Mouse (Mus musculus) left cerebral cortex, postnatal 10 days (tissue): ENCODE data around the gene Abcb4. TPM values are rescaled to one million over a fixed set of nuclear protein-coding genes. Genes with fewer than 3 reads are reported as not detected.
"Not testable (repeated sequence)": the region's sequence is repeated elsewhere in the genome, so short reads cannot be mapped to it uniquely, and the experiment has no call there.

ENCODE experiments used
- DNase-seq, 2 experiments: peaks; one replicate each; pipeline ENCODE4 v3.0.0; 2021 to 2022; ENCODE audit warnings: low spot score in 2 of 2, mixed read lengths in 1 of 2; ENCODE audit errors: extremely low spot score in 1 of 2
- intact Hi-C: fragments of 180-260 bp; cut with DNase I; formaldehyde crosslinking; loops from one replicate; pipeline ENCODE4 v1.15.1; 2025
- total RNA-seq, 2 experiments: library from RNA; stranded (reverse); gene quantifications; 2 replicates each; pipeline ENCODE4 v1.2.3; 2021

The Abcb4 gene
- 1 to 10 TPM; 3.1 to 3.5 TPM for total RNA-seq

DNA sequence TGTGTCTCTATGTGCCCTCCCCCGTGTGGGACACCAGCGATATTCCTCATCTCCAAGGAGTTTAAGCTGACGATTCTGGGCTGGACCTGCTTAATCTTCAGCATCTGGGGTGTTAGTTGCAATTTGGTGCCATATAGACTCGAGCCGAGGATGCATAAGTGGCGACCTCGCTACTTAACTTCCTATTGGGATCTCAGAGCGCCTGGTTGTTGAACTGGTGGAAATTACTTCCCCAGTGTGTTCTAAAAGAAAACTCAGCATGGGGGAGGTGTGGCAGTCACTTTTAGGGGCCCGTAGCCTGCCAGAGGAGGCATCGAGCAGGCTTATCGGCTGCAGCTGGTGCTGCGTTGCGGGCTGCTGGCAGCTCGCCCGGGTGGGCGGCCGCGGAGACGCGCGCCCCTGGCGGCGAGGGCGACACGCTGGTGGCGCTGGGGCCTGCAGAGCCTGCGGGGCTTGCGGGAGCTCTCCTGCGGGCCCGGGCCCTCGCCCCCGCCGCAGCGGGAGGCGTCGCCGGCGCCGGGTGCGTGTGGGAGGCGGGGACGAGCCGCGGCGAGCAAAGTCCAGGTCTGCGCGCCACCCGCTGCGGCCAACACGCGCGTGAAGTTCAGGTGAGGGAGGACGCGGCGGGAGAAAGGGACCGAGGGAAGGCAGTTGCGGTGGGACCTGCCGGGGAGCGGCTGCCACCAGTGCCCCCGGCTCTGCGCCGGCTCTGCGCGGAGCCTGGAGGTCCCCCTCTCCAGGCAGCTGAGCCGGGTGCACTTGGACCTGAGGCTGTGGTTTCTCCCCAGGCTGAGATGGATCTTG is at the start of gene Abcb4:
Gene Abcb4, plus strand, starts transcription at position 418 of the 804 bp plus-strand sequence.
- intact Hi-C loops, result no loop called here
- peak; percentile 37 to 81 for DNase-seq

DNA sequence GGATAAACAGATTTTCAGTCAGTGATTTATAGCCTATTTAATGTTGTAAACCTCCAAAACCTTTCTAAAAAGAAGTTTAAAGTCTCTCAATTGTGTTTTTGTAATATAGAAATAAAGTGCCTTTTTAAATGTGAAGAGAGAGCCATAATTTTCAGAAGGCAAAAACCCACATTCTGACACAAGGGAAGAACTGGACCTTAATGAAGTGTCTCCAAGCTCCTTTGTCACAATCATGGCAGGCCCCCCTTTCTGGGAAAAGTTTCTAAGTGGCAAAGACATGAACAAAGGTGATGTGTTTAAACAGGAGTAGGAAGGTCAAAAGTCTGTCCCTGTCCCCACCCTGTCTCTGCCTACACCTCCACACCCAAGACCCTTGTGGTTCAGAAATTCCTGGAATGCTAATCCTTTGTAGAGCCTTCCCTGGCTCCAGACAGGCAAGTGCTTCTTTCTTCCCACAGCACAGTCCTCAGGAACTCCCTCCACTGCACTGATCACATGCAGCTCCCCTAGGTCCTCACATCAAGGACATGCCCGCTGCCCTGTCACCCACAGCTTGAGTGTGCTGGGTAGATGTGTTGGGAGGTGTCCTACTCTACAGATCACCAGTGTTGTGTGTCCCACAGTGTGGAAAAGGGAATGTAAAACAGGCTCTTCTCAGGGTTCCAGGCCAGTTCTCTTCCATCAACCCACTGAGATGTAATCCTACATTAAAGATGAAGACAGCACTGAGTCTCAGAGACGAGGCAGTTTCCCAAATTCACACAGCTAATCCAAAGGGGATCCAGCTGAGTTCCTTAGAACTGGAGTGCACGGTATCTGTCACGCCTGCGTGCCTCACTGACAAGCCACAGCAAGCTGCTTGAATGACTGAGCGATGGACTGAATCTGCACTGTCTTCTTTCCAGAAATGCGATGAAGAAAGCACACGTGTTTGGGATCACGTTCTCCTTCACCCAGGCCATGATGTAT is 44.6 kb upstream of the Abcb4 start:
- intact Hi-C loops, DNase-seq: not testable (repeated sequence)

DNA sequence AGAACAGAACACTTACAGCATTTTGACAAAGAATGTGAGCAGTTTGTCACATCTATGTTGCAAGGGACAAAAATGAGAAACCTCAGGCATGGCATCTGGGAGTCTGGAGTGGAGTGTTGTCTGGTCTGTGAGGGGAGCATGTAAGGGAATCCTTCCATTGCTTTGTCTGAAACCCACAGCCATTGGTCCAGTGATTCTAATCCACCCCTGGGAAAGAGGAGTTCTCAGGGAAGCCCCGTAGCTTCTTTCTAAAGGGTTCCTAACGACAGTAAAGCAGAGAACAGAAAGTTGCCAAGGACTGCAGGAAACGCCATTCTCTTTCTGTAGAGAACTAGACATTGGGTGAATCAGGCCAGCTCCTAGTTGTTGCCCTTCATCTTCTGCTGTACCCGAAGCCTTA is 42.7 kb upstream of the Abcb4 start:
- no peak for DNase-seq
- intact Hi-C loops, result no loop called here

DNA sequence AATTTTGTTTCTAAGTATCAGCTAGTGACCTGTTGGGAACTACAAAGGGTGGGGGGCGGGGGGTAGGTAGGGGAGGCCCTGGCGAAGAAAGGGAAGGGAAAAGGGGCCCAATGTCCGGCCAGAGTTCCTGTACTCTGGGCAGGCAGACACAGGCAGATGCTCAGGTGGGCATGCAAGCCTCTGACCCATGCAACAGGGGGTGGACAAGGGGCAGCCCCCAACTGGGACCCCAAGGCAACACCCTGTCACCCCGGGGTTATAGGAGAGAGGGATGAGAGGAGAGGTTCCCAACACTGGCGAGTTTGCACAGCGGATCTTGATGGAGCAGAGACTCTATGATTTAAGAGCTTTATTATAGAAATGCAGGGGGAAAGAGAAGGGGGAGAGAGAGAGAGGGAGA is 36.3 kb upstream of the Abcb4 start:
- DNase-seq, result no peak
- intact Hi-C loops, result no loop called here

- intact Hi-C loops, result loop anchor here (10.0 kb wide), 1 partner anchor 183 kb away; no protein-coding TSS in a partner anchor
- DNase-seq, result no peak
Observed at GRCm38 (mm10) chr5:8861811-8862210, 31.7 kb upstream of the Abcb4 start.

DNA sequence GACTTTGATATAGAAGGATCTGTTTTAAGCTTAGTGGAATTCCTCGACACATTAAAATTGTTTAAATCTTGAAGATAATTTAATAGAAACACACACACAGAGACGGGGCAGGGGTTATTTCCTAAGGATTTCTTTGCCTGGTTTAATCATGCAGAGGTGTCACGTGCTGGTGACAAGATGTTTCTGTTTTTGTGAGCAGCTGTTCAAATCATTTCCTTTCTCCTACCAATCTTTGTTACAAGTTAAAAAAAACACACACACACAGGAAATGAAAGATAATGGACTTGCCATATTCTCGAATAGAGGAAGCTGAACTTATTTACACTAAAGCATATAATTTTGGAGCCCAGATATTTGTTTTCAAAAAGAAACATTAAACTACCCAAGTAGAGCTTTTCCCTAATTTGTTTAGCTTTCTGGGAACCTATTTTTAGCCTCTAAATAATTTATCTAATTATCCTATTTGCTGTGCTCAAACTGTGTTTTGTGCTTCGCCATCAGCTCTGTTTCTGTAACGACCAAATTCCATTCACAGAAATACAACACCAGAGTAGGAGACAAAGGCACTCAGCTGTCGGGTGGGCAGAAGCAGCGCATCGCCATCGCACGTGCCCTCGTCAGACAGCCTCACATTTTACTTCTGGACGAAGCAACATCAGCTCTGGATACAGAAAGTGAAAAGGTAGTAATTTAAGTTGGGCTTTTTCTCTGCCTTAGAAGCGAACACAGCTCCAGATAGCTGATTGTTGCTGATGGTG is 29.8 kb upstream of the Abcb4 start:
- no peak for DNase-seq
- intact Hi-C loops, result loop anchor here (10.0 kb wide), 1 partner anchor 181 kb away; no protein-coding TSS in a partner anchor

DNA sequence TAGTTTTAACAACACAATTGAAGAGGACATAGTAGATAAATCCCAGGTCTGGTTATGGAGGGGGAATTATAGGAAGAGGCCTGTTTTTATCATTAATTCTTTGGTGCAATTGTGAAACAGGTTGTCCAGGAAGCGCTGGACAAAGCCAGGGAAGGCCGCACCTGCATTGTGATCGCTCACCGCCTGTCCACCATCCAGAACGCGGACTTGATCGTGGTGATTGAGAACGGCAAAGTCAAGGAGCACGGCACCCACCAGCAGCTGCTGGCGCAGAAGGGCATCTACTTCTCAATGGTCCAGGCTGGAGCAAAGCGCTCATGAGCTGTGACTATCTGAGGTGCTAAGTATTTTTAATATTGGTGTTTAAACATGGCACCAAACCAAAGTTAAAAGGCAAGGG is 27.9 kb upstream of the Abcb4 start:
- not testable (repeated sequence) for DNase-seq
- intact Hi-C loops, result loop anchor here (10.0 kb wide), 1 partner anchor 179 kb away; no protein-coding TSS in a partner anchor

- intact Hi-C loops, result loop anchor here (10.0 kb wide), 1 partner anchor 178 kb away; no protein-coding TSS in a partner anchor
- DNase-seq, result no peak
Observed at GRCm38 (mm10) chr5:8866366-8866765, 27.2 kb upstream of the Abcb4 start.

DNA sequence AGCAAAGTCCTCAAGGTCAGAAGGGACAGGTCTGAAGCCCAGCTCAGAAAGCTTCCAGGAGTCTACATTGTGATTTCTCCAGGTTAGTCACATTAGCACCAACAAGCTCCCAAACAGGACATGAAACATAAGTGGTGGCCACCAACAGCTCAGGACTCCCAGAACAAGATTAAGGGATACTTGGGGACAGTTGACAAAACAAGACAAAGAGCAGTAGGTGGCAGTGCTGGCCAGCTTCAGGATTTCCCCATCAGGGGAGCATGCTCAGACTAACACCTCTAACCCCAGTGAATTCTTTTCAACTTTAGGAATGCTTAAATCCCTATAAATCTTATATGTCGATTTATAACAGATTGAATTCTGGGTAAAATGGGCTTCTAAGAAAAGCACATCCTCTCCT is 25.5 kb upstream of the Abcb4 start:
- intact Hi-C loops, result loop anchor here (10.0 kb wide), 1 partner anchor 177 kb away; no protein-coding TSS in a partner anchor
- DNase-seq, result peak in 1 of 2 experiments; percentile 22

- DNase-seq, result no peak
- intact Hi-C loops, result loop anchor here (5.0 kb wide), 1 partner anchor 384 kb away; no protein-coding TSS in a partner anchor
Observed at GRCm38 (mm10) chr5:8872979-8873915, 20.3 kb upstream of the Abcb4 start.

DNA sequence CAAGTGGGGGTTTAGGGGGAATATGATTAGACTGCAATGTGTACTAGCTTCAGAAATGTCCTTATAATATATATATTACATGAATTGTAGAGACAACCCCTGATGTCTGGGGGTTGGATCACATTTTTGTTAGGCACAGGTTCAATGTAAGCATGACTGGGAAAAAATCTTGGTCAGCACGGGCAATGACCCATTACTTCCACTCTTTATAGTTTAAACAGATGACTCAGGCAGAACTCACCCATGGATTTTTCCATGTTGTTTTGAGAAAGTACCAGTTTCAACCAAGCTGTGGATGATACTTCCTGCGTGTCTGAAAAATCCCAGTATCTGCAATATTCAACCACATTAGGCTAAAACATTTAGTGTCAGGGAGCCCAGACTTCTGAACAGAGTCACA is 16.4 kb upstream of the Abcb4 start:
- intact Hi-C loops, result no loop called here
- DNase-seq, result no peak

DNA sequence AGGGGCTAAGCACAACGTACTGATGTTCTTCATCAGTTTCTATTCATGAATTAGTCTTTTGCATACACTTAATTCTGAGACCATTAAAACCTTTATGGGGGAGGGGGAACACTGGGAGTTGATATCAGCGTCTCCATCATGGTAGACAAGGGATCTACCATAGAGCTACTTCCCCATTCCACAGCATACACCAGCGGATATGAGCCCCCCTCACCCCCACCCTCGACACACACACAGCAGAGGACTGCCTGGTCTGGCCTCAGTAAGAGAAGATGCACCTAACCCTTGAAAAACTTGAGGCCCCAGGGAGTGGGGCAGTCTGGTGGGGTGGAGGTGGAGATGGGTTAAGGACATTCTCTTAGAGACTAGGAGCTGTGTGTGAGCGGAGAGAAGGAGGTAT is 15.7 kb upstream of the Abcb4 start:
- intact Hi-C loops, result no loop called here

GRCm38 (mm10) chr5:8885837-8886236 is 7.7 kb upstream of the Abcb4 start:
- DNase-seq, result no peak
- intact Hi-C loops, result no loop called here

More for the DNA sequence above, 15.7 kb upstream of the Abcb4 start:
- no peak for DNase-seq

GRCm38 (mm10) chr5:8894104-8894425 is 548 bp downstream of the Abcb4 start:
- intact Hi-C loops, result no loop called here
- no peak for DNase-seq

DNA sequence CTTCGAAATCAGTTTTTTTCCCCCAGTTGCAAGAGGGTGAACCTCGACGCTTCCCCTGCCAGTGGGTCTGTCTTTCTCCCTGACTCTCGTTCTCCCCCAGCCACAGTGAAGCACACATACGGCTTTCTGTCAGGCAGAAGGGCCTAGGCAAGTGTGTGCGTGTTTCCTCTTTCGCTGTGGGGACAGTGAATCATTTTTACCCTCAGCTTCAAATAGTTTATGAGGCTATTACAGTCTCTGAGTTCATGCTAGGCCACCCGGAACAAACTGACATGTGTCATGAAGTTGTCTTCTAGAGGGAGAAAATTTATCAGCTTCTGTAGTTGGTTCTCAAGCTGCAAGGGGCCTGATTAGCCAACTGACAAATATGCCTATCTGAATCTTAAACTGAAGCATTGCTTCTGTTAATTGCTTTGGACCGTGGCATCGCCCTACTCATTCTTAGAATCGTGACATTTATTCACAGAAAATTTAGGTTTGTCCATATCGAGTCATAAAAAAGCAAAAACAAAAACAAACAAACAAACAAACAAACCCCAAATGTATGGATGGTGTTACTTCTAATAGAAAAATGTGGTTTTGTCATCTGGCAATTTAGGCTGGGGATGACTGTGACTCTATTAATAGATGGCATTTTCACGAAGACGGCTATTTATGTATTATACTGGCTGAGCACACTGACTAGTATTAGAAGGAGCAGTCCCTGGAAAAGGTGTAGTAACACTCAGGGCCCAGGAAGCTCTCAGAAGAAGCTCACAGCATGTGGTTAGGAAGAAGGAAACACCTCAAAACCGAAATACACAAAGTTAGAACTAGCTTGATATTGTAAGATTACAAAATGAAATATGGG is 1.3 kb downstream of the Abcb4 start:
- no peak for DNase-seq
- intact Hi-C loops, result no loop called here

GRCm38 (mm10) chr5:8896198-8896597 is 2.7 kb downstream of the Abcb4 start:
- intact Hi-C loops, result no loop called here
- DNase-seq, result no peak

DNA sequence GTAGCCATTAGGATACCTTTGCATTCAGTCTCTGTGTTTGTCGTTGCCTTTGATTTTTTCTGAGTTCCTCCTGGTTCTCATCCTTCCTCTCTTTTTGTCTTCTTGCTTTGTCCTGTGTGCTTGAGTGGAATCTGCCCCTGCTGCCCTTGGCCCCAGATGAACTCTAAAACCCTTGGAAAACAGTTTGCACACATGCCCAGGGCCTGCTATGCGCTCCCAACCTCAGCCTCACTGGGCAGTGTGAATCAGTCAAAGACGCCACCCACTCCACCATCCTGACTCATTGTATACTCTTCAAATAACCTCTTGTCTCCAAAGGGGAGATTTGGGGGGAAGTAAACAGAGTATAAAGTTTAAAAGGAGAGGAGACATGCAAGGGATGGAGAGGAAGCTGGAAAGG is 4.7 kb downstream of the Abcb4 start:
- intact Hi-C loops, result no loop called here

More for the DNA sequence above, 4.7 kb downstream of the Abcb4 start:
- no peak for DNase-seq
